Mouse (Mus musculus) kidney, embryonic 15.5 days (tissue): ENCODE measurements around the gene 4933434E20Rik. TPM values are rescaled to one million over a fixed set of nuclear protein-coding genes. Genes with fewer than 3 reads are reported as not detected.
A peak's percentile ranks its signal among the peaks of the same experiment; 100 is the strongest.

Experiments used
- ATAC-seq: fragments of 200-750 bp; cut with Nextera tagmentation; replicated peaks from 2 replicates; pipeline ENCODE4 v1.8.0; 2017; ENCODE audit warnings: moderate TSS enrichment; ENCODE audit not compliant: low FRiP score
- H3K27ac ChIP-seq: fragments of 300-500 bp; sonication (generic); 2 replicates; pipeline ENCODE4 v1.5.1; 2015; ENCODE audit warnings: mild to moderate bottlenecking, inconsistent platforms
- H3K27me3 ChIP-seq: fragments of 300-500 bp; sonication (generic); 2 replicates; pipeline ENCODE4 v1.6.1; 2015; ENCODE audit warnings: inconsistent platforms
- H3K36me3 ChIP-seq: fragments of 300-500 bp; sonication (generic); 2 replicates; pipeline ENCODE4 v1.6.1; 2015; ENCODE audit warnings: inconsistent platforms
- H3K4me1 ChIP-seq: fragments of 300-500 bp; sonication (generic); 2 replicates; pipeline ENCODE4 v1.6.1; 2015; ENCODE audit warnings: inconsistent platforms
- H3K4me2 ChIP-seq: fragments of 300-500 bp; sonication (generic); 2 replicates; pipeline ENCODE4 v1.6.1; 2015; ENCODE audit warnings: moderate library complexity, mild to moderate bottlenecking, inconsistent platforms
- H3K4me3 ChIP-seq: fragments of 300-500 bp; sonication (generic); replicated peaks from 2 replicates; pipeline ENCODE4 v1.5.1; 2015; ENCODE audit warnings: mild to moderate bottlenecking, inconsistent platforms
- H3K9ac ChIP-seq: fragments of 300-500 bp; sonication (generic); 2 replicates; pipeline ENCODE4 v1.6.1; 2015; ENCODE audit warnings: mild to moderate bottlenecking, inconsistent platforms
- H3K9me3 ChIP-seq: fragments of 300-500 bp; sonication (generic); replicated peaks from 2 replicates; pipeline ENCODE4 v1.6.1; 2016; ENCODE audit warnings: inconsistent platforms
- WGBS: fragments of 180-500 bp; shearing (Covaris S2); methylation state at CpG from one replicate; pipeline ENCODE4 v1.1.7; 2015; ENCODE audit warnings: mixed read lengths; 5-methylcytosine and 5-hydroxymethylcytosine counted together
- polyA plus RNA-seq: library from polyadenylated mRNA; unstranded; fragments of >200 nt; fragmentation: Nextera tagmentation; extraction: Ambion mirVana; gene quantifications from 2 replicates; pipeline ENCODE4 v1.2.1, GENCODE M21; 2015

4933434E20Rik gene
- polyA plus RNA-seq, 1 experiment from 2014 or later, result 172 TPM

DNA sequence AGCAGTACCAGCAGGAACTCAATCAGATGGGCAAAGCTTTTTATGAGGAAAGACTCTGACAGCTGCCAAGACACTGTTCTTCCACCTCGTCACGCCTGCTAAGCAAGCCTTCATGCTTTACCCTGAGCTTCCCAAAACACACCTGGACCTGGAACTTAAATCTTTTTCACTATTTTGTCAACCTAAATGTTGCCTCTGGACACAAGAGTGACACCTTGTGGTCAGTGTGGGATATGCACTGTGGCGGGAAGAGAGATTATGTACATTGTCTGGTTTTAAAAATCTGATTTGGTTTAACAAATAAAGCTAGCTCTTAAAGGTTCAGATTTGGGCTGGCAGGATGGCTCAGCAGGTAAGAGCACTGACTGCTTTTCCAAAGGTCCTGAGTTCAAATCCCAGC, 14.1 kb downstream of the 4933434E20Rik start:
- H3K4me1 ChIP-seq, result no peaks in the 10 kb centered on the region
- H3K9ac ChIP-seq, result no peak overlapping the region
- H3K27me3 ChIP-seq, result no peaks in the 10 kb centered on the region
- no peaks in the 10 kb centered on the region for H3K9me3 ChIP-seq
- H3K4me3 ChIP-seq, result no peak overlapping the region
- peaks cover 53% of the 10 kb centered on the region for H3K36me3 ChIP-seq
- H3K4me2 ChIP-seq, result no peak overlapping the region
- H3K27ac ChIP-seq, result peak overlapping the region; percentile 32; the same call in 1 of the 2 replicates
- WGBS, result 39% methylated on average over 3 of the region's 3 CpGs
- no peak for ATAC-seq

DNA sequence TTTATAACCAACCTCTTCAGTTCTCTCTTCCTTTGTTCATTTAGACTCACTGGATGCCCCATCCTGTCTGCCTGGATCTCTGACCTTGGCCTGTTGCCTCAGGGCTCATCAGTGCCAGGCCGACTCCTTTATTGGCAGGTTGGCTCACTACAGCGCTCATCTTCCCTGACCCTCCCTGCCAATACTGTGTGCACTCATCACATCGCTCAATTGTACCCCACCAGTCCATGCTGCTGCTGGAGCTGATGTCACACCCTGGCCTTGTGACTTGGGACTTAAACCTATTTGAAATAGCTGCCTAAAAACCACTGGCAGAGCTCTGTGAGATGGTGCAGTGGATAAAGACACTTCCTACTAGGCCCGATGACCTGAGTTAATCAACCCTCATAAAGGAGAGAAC, 16.4 kb downstream of the 4933434E20Rik start:
- Histone ChIP-seq H3K36me3 (peaks cover 30% of the 10 kb centered on the region), H3K4me1 (no peaks in the 10 kb centered on the region), H3K27ac (no peak overlapping the region), H3K27me3 (no peaks in the 10 kb centered on the region), H3K4me2 (no peak overlapping the region), H3K4me3 (no peak overlapping the region), H3K9ac (no peak overlapping the region), H3K9me3 (no peaks in the 10 kb centered on the region)
- no peak for ATAC-seq
- 87% methylated on average over 4 of the region's 4 CpGs for WGBS

DNA sequence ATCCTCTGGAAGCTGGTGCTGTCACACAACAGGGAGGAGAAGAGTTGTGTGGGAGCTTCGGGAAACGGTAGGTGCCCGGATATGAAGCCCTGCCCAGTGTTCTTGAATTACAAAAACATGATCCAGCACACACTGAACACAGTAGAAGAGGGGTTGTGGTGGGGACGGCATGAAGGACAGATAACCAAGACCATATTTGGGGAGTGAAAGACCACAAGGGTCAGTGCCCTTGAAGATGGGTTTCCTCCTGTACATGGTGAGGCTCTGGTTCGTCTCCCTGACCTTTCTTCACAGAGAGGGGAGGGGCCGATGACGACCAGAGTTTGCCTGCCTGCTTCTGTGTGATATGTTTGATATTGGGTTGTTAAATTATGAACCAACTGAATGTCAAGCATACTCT, 18.3 kb downstream of the 4933434E20Rik start:
- 45% methylated on average over 7 of the region's 7 CpGs for WGBS
- Histone ChIP-seq H3K36me3 (peaks cover 14% of the 10 kb centered on the region; the same call in 1 of the 2 replicates), H3K9ac (no peak overlapping the region), H3K27me3 (no peaks in the 10 kb centered on the region), H3K4me1 (no peaks in the 10 kb centered on the region), H3K4me3 (no peak overlapping the region), H3K27ac (no peak overlapping the region), H3K4me2 (peak overlapping the region; percentile 9; the same call in 1 of the 2 replicates), H3K9me3 (no peaks in the 10 kb centered on the region)
- ATAC-seq, result no peak

DNA sequence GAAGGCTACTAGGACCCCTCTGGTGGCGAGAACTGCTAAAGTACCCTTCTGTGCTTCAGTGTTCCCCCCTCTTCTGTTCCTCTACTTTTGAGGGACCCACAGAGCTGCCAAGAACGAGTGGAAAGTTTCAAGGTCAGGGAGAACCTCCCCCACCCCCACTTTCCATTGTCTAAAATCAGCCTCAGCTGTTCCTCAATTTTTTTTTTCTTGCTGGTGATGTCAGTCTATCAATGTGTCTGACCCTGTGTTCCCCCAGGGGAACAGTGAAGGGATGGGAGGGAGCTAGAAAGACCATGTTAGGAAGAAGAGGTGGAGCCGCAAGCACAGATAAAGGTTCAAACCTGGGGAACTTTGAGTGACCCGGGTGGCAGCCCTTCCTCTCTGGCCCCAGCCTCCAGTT, 20.9 kb downstream of the 4933434E20Rik start, which contains the start of gene Tpm3:
Tpm3 (plus strand) TSS at position 356 of the 400 bp plus-strand sequence.
- Histone ChIP-seq H3K36me3 (no peaks in the 10 kb centered on the region), H3K9me3 (no peaks in the 10 kb centered on the region), H3K27ac (no peak within 1 kb of the TSS), H3K9ac (no peak within 1 kb of the TSS), H3K4me1 (peaks cover 8% of the 10 kb centered on the region), H3K27me3 (no peaks in the 10 kb centered on the region), H3K4me2 (no peak within 1 kb of the TSS), H3K4me3 (no peak within 1 kb of the TSS)
- ATAC-seq, result no peak
- WGBS, result 65% methylated on average over 4 of the region's 4 CpGs

DNA sequence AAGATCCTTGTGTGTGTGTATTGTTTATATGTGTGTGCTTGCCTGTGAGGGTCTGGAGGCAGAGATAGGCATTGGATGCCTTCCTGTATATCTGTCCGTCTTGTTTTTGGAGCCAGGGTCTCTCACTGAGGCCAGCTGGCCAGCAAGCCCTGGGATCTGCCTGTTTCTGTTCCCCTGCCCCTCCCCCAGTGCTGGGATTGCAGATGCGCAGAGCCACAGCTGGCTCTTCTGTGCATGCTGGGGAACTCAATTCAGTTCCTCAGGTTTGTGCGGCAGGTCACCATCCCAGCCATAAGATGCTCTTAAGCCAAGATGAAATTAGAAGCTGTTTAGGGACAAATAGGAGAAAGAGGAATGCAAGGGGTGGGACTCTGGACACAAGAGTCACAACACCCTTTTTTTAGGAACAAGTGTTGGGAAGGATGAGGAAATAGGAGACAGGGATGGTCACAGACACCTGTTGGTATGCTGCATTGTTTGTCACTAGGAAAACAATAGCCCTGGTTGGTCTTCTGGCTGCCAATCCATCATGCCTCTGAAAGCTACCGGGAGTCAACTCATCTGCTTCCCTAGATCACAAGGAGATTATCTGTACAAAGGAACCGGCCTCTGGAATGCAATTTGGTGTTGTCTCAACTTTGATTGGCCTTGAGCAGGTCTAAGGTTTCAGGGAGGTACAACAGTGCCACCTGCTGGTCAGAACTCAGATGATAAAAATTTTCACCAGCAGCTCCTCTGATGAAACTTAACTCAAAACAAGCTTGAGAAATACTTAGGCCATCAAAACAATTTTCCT, 25.7 kb downstream of the 4933434E20Rik start:
- 0 out of 2 replicates have a peak overlapping the region, but pooled peaks have one; percentile 16 for H3K27ac ChIP-seq
- no peak for ATAC-seq
- H3K4me3 ChIP-seq, result no peak overlapping the region
- peaks cover 30% of the 10 kb centered on the region for H3K4me1 ChIP-seq
- peaks cover 5% of the 10 kb centered on the region; the same call in 1 of the 2 replicates for H3K36me3 ChIP-seq
- 12% methylated on average over 5 of the region's 5 CpGs for WGBS
- peak overlapping the region; percentile 37 for H3K4me2 ChIP-seq
- no peak overlapping the region for H3K9ac ChIP-seq
- H3K9me3 ChIP-seq, result no peaks in the 10 kb centered on the region
- no peaks in the 10 kb centered on the region for H3K27me3 ChIP-seq

DNA sequence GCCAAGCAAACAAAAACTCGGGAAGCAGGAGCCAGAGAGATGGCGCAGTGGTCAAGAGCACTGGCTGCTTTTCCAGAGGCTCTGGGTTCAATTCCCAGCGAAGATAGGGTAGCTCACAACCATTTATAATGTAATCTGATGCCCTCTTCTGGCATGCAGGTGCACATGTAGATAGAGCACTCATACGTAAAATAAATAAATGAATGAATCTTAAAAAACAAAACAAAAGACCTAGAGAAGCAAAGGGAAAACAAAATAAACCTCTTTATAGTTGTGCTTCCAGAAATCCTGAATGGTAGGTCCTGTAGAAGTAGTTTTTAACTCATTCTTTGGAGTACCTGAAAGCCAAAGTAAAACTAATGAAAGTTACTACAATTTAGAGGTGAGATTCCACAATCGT, 26.8 kb downstream of the 4933434E20Rik start:
- no peak overlapping the region for H3K4me2 ChIP-seq
- peaks cover 8% of the 10 kb centered on the region for H3K36me3 ChIP-seq
- H3K27me3 ChIP-seq, result no peaks in the 10 kb centered on the region
- WGBS, result 48% methylated on average over 5 of the region's 5 CpGs
- H3K9me3 ChIP-seq, result no peaks in the 10 kb centered on the region
- H3K27ac ChIP-seq, result no peak overlapping the region
- no peak for ATAC-seq
- no peak overlapping the region for H3K9ac ChIP-seq
- peaks cover 41% of the 10 kb centered on the region for H3K4me1 ChIP-seq
- no peak overlapping the region for H3K4me3 ChIP-seq

DNA sequence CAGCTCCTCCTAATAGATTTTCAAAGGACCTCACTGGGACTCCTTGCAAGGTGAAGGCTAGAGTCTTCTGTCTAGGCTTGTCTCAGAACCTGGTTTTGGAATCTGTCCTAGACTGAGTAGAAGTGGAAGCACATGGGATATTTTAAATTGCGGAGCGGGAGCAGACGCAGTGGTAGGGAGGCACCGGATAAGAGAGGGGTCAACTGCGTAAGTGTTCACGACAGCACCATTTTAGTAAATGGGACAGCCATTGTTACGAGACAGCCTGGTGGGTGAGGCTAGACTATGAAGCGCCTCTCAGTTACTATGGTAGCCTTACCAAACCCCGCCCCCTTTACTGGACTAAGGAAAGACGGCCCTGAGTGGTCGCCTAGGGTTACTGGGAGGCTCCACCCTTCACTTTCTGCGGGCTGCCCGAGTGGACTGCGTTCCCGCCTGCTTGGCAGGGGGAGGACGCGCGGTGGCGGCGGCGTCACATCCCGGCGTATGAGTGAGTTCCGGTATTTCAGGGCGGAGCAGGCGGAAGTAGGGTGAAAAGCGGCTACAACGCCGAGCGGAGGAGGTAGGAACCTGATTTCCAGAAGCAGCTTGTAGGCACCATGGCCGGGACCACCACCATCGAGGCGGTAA, 27.8 kb downstream of the 4933434E20Rik start:
- peak overlapping the region; percentile 87 for H3K4me3 ChIP-seq
- H3K4me2 ChIP-seq, result peak overlapping the region; percentile 78
- H3K4me1 ChIP-seq, result peaks cover 51% of the 10 kb centered on the region
- H3K9ac ChIP-seq, result peak overlapping the region; percentile 89
- H3K9me3 ChIP-seq, result no peaks in the 10 kb centered on the region
- peak; percentile 96 for ATAC-seq
- WGBS, result under 1% methylated on average over 33 of the region's 33 CpGs
- H3K27me3 ChIP-seq, result no peaks in the 10 kb centered on the region
- H3K27ac ChIP-seq, result peak overlapping the region; percentile 99
- peaks cover 9% of the 10 kb centered on the region for H3K36me3 ChIP-seq

DNA sequence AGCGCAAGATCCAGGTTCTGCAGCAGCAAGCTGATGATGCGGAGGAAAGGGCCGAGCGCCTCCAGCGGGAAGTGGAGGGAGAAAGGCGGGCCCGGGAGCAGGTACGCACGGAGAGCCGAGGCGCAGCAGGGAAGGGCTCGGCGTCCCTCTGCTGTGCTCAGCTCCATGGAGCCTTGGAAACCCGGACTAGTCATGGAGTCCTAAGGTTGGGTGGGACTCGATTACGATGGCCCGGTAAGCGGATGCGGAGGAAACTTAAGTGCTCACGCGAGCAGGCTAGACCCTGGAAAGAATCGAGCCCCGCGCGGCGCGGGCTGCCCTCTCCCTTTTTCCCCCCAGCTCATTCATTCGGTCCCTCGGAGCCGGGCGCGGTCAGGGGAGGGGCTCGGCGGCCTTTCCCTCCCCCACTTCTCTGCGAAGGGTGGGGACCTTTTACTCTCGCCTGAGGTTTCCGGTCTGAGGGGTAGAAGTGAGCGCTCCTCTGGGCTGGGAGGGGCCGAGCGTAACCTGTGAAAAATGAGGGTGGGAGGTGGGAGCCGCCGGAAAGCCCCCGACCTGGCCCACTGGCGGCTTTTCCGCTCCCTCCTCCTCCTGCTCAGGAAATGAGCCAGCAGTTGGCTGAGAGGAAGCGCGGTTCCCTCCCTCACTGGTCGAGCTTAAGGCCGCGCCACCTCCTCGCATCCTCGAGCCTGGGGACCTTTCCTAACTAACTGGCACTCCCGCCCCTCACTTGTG, 28.5 kb downstream of the 4933434E20Rik start:
- 0% methylated on average over 53 of the region's 53 CpGs for WGBS
- Histone ChIP-seq H3K27me3 (no peaks in the 10 kb centered on the region), H3K4me2 (peak overlapping the region; percentile 78), H3K4me1 (peaks cover 58% of the 10 kb centered on the region), H3K4me3 (peak overlapping the region; percentile 87), H3K9ac (peak overlapping the region; percentile 89), H3K36me3 (peaks cover 11% of the 10 kb centered on the region), H3K9me3 (no peaks in the 10 kb centered on the region), H3K27ac (peak overlapping the region; percentile 99)
- peak; percentile 65 for ATAC-seq

DNA sequence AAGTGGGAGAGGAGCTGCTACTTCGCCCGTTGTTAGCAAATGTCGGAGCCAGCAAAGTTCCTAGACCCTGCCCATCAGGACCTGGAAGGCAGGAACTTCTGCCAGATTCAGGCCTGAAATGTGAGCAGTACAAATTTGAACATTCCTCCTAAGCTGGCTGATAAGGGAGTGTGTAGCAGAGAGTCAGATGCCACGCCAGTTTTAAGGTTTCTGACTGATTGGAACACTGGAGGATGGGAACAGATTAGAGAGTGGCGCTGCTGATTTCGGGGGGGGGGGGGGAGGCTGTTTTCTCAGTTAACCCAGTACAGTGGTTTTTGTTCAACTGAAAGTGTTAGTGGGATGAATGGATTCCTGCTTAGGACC, 29.0 kb downstream of the 4933434E20Rik start:
- Histone ChIP-seq H3K4me3 (peak overlapping the region; percentile 87), H3K9me3 (no peaks in the 10 kb centered on the region), H3K36me3 (peaks cover 11% of the 10 kb centered on the region), H3K9ac (peak overlapping the region; percentile 89), H3K4me2 (peak overlapping the region; percentile 78), H3K27me3 (no peaks in the 10 kb centered on the region), H3K4me1 (peaks cover 63% of the 10 kb centered on the region), H3K27ac (peak overlapping the region; percentile 99)
- ATAC-seq, result no peak
- 0% methylated on average over 6 of the region's 6 CpGs for WGBS

DNA sequence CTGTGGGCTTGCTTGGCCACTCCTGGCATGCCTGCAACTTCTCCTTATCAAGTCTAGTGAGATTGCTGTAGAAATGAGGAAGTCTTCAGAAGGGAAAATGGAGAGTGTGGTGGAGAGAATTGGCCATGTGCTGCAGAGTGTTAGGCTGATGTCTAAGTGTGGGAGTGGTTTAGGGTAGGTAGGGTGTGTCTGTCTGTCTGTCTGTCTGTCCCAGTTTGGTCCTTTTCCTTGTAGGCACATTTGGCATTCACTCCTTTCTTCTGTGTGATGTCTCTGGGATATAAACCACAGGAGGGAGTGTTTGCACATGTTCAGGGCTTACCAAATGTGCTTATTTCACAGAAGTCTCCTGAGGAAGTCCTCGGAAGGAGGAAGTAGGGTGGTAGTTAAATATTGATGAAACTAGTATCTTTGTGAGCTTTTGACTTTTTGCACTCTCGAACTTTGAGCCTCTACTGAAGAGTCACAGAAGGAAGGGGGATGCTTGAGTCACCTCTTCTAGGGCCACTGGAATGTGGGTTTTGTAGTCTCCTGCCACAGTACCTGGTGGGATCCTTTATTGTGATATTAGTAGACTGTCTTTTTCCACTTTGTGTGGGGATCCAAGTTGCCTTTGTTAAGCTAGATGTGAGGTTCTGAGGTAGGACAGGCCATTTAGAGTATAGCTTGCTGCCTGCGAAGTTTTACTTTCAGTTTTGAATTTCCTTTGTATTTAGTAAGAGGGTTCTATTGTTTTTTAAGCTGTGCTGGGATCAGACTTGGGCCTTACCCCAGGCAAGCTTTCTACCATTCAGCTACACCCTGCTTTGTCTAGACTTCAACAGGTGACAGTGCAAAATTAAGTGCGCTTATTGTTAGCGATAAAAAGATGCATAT, 30.2 kb downstream of the 4933434E20Rik start:
- H3K27ac ChIP-seq, result peak overlapping the region; percentile 69
- H3K36me3 ChIP-seq, result peaks cover 15% of the 10 kb centered on the region
- peak overlapping the region; percentile 87 for H3K4me3 ChIP-seq
- 66% methylated on average over 5 of the region's 5 CpGs for WGBS
- H3K4me1 ChIP-seq, result peaks cover 63% of the 10 kb centered on the region
- no peaks in the 10 kb centered on the region for H3K27me3 ChIP-seq
- H3K9me3 ChIP-seq, result no peaks in the 10 kb centered on the region
- peak overlapping the region; percentile 42 for H3K9ac ChIP-seq
- no peak for ATAC-seq
- H3K4me2 ChIP-seq, result peak overlapping the region; percentile 78

DNA sequence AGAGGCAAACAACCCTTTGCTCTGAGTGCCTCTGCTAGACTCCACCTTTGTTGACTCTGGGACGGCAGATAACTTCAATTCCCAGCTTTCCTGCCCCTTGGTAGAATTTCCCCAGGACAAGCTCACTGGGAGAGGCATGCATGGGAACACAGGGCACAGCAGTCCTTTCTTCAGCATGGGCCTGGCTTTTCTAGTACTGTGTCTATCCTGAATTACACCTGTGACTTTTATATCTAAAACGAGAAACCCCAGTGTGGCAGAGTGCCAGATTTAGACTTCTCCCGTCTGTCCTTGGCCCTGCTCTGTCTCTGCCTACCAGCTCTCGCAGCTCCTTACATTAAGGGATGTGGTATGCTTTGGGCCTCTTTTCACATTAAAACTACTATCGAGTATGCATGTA, 31.6 kb downstream of the 4933434E20Rik start:
- Histone ChIP-seq H3K9me3 (no peaks in the 10 kb centered on the region), H3K4me3 (peak overlapping the region; percentile 87; the same call in 1 of the 2 replicates), H3K4me2 (peak overlapping the region; percentile 78), H3K36me3 (peaks cover 29% of the 10 kb centered on the region), H3K27ac (peak overlapping the region; percentile 69), H3K9ac (no peak overlapping the region), H3K27me3 (no peaks in the 10 kb centered on the region), H3K4me1 (peaks cover 55% of the 10 kb centered on the region)
- ATAC-seq, result no peak
- WGBS, result 50% methylated on average over 5 of the region's 5 CpGs
